ENCODE assay signal across 9 mouse cellular contexts in the genomic region with DNA sequence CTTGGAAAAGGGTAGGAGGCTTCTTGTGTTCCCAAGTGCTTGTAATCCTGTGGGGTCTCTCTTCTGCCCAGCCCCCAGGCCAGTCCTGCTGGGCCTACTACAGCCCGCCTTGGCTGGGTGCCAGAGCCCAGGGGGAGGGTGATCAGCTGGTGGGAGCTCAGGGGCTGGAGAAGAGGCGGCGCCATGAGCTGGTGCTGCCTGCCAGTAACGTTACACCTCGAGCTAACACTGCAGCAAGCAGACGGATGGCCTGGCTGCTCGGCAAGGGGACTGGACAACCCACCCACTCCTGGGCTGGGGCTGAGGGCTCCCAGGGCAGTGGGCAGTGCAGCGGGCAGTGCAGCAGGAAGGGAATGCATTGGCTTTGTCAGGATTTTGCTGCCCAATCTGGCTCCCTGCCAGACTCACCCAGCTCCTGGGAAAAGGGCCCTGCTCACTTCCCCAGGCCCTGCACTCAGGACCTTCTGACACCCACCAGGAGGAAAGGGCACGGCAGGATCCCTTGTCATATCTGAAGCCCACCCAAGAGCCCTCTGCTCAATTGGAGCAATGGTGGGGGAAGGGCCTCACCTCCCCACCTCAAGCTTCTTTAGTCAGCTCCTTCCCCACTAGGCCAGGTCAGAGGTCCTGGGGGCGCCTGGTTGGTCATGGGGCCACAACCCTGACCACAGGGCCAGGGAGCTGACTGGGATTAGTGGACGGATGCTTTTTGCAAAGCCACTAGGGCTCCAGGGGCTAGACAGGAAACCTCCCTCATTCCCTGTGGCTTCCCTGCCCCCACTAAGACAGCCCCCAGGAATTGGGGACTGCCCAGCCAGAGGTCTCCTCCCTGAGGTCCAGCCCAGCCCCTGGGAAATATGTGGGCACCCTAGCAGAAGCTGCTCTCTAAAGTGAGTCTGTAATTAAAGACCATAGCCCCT. TPM values are rescaled to one million over a fixed set of nuclear protein-coding genes. Genes with fewer than 3 reads are reported as not detected.
DNase-seq lines count a peak whose midpoint lies in the region; ATAC-seq lines count a peak whose summit lies in the region.
"Had no signal": no experiment of that assay in that cellular context is flagged by ENCODE, and none has a peak within 500 bp of the region (broad histone marks: within the 10 kb centered on the region; RNA-seq: fewer than 3 reads in every experiment).

No protein-coding gene starts in this region.

- H3K27me3 ChIP-seq in lung, embryonic 16.5 days (ENCODE audit: control insufficient read depth, insufficient read depth, low read depth, low read length) = peaks cover 6% of the 10 kb centered on the region
- no peaks in the 10 kb centered on the region; the same call in 1 of the 2 replicates for H3K27me3 ChIP-seq in embryonic facial prominence, embryonic 15.5 days
- H3K27me3 ChIP-seq in intestine, embryonic 14.5 days (replicated peaks; ENCODE audit: control insufficient read depth, insufficient read depth, low read length) = no peaks in the 10 kb centered on the region
- H3K27me3 ChIP-seq in midbrain, embryonic 13.5 days = peaks cover 26% of the 10 kb centered on the region

- no peaks in the 10 kb centered on the region for H3K9me3 ChIP-seq in lung, embryonic 16.5 days (ENCODE audit: control insufficient read depth, low read length)
- no peaks in the 10 kb centered on the region for H3K9me3 ChIP-seq in embryonic facial prominence, embryonic 15.5 days (replicated peaks)
- no peaks in the 10 kb centered on the region for H3K9me3 ChIP-seq in intestine, embryonic 14.5 days (ENCODE audit: control insufficient read depth, low read length)
- H3K9me3 ChIP-seq in midbrain, embryonic 13.5 days = no peaks in the 10 kb centered on the region
- H3K9me3 ChIP-seq: megakaryocyte, embryonic 14.5 days had no signal

- peak overlapping the region; percentile 74 for H3K4me2 ChIP-seq in lung, embryonic 16.5 days (ENCODE audit: low read depth, low read length)
- H3K4me2 ChIP-seq in embryonic facial prominence, embryonic 15.5 days (replicated peaks) = peak overlapping the region; percentile 80
- peak overlapping the region; percentile 68 for H3K4me2 ChIP-seq in intestine, embryonic 14.5 days (ENCODE audit: low read length)
- peak overlapping the region; percentile 58 for H3K4me2 ChIP-seq in midbrain, embryonic 13.5 days (replicated peaks)

- peak overlapping the region; percentile 53 for H3K4me3 ChIP-seq in lung, embryonic 16.5 days (ENCODE audit: low read length)
- peak overlapping the region; percentile 42 for H3K4me3 ChIP-seq in embryonic facial prominence, embryonic 15.5 days (replicated peaks)
- H3K4me3 ChIP-seq in intestine, embryonic 14.5 days (ENCODE audit: low read depth, low read length) = peak overlapping the region; percentile 41
- peak overlapping the region; percentile 30 for H3K4me3 ChIP-seq in midbrain, embryonic 13.5 days (replicated peaks)

- no peaks in the 10 kb centered on the region for H3K36me3 ChIP-seq in lung, embryonic 16.5 days (ENCODE audit: control insufficient read depth, insufficient read depth, low read length)
- no peaks in the 10 kb centered on the region for H3K36me3 ChIP-seq in embryonic facial prominence, embryonic 15.5 days
- H3K36me3 ChIP-seq in intestine, embryonic 14.5 days (ENCODE audit: control insufficient read depth, insufficient read depth, low read length) = peaks cover 6% of the 10 kb centered on the region; the same call in 1 of the 2 replicates
- no peaks in the 10 kb centered on the region for H3K36me3 ChIP-seq in midbrain, embryonic 13.5 days

- H3K27ac ChIP-seq in lung, embryonic 16.5 days (ENCODE audit: low read length) = peak overlapping the region; percentile 64
- 0 out of 2 replicates have a peak overlapping the region, but pooled peaks have one; percentile 8 for H3K27ac ChIP-seq in embryonic facial prominence, embryonic 15.5 days (replicated peaks)
- H3K27ac ChIP-seq in intestine, embryonic 14.5 days (ENCODE audit: low read depth) = no peak overlapping the region
- peak overlapping the region; percentile 7 for H3K27ac ChIP-seq in midbrain, embryonic 13.5 days

- peaks cover 30% of the 10 kb centered on the region for H3K4me1 ChIP-seq in lung, embryonic 16.5 days (replicated peaks; ENCODE audit: control insufficient read depth, insufficient read depth, low read length)
- peaks cover 46% of the 10 kb centered on the region for H3K4me1 ChIP-seq in embryonic facial prominence, embryonic 15.5 days
- peaks cover 28% of the 10 kb centered on the region for H3K4me1 ChIP-seq in intestine, embryonic 14.5 days (replicated peaks; ENCODE audit: control insufficient read depth, insufficient read depth, low read length)
- peaks cover 35% of the 10 kb centered on the region for H3K4me1 ChIP-seq in midbrain, embryonic 13.5 days (replicated peaks)

- DNase-seq in lung, adult 18-20 months = no peak
- peak; percentile 87 for DNase-seq in intestine, embryonic 14.5 days (ENCODE audit: low spot score)
- DNase-seq in urinary bladder, postnatal 36 days (ENCODE audit: low spot score in 2 of 2) = no peak
- DNase-seq in adipocyte (ENCODE audit: low spot score) = no peak
- DNase-seq in layer of hippocampus, adult 18-20 months (ENCODE audit: low spot score in 2 of 2) = no peak

- peak; percentile 76 for ATAC-seq in lung, embryonic 16.5 days (ENCODE audit: low read depth)
- ATAC-seq in embryonic facial prominence, embryonic 15.5 days (ENCODE audit: insufficient number of reproducible peaks, low FRiP score, low TSS enrichment, low read depth) = peak; percentile 69
- peak; percentile 33 for ATAC-seq in intestine, embryonic 14.5 days (replicated peaks; ENCODE audit: low FRiP score, low TSS enrichment, low read depth)
- peak; percentile 86 for ATAC-seq in midbrain, embryonic 13.5 days

- WGBS in lung, embryonic 16.5 days = 7% methylated on average over 11 of the region's 11 CpGs
- 18% methylated on average over 11 of the region's 11 CpGs for WGBS in embryonic facial prominence, embryonic 15.5 days
- 19% methylated on average over 11 of the region's 11 CpGs for WGBS in intestine, embryonic 14.5 days
- 7% methylated on average over 11 of the region's 11 CpGs for WGBS in midbrain, embryonic 13.5 days

- H3K9ac ChIP-seq in lung, embryonic 16.5 days (ENCODE audit: low read length) = peak overlapping the region; percentile 65
- no peak overlapping the region for H3K9ac ChIP-seq in embryonic facial prominence, embryonic 15.5 days
- peak overlapping the region; percentile 27 for H3K9ac ChIP-seq in intestine, embryonic 14.5 days (ENCODE audit: low read length)
- peak overlapping the region; percentile 49 for H3K9ac ChIP-seq in midbrain, embryonic 13.5 days (replicated peaks)

RNA-seq across cellular contexts. Expression of a gene that starts 1.4 kb away (rescaled TPM):
- 9.7 and 9.9 TPM in 2 replicates for polyA plus RNA-seq in lung, embryonic 16.5 days (2015; fragmentation: Nextera tagmentation; extraction: Ambion mirVana)
- 15.3 and 15.9 TPM in 2 replicates for polyA plus RNA-seq in embryonic facial prominence, embryonic 15.5 days (2015; fragmentation: Nextera tagmentation; extraction: Ambion mirVana)
- 19.2 and 20.4 TPM in 2 replicates for polyA plus RNA-seq in intestine, embryonic 14.5 days (2014; fragmentation: Nextera tagmentation; extraction: Ambion mirVana)
- polyA plus RNA-seq in midbrain, embryonic 13.5 days (2015; fragmentation: Nextera tagmentation; extraction: Ambion mirVana) = 5.7 and 6.3 TPM in 2 replicates
- total RNA-seq in layer of hippocampus, adult 18-20 months (2021) = 1 to 10 TPM; 4.5 to 5.5 TPM

RNA-seq across cellular contexts. Expression of a gene that starts 25.1 kb away (rescaled TPM):
- 0.94 and 1.6 TPM in 2 replicates for polyA plus RNA-seq in lung, embryonic 16.5 days (2015; fragmentation: Nextera tagmentation; extraction: Ambion mirVana)
- 0.69 and 1.1 TPM in 2 replicates for polyA plus RNA-seq in embryonic facial prominence, embryonic 15.5 days (2015; fragmentation: Nextera tagmentation; extraction: Ambion mirVana)
- polyA plus RNA-seq in intestine, embryonic 14.5 days (2014; fragmentation: Nextera tagmentation; extraction: Ambion mirVana) = 2.9 TPM in 2 replicates
- 15.6 and 16.6 TPM in 2 replicates for polyA plus RNA-seq in midbrain, embryonic 13.5 days (2015; fragmentation: Nextera tagmentation; extraction: Ambion mirVana)
- total RNA-seq in layer of hippocampus, adult 18-20 months (2021) = 10 to 100 TPM; 36.9 to 38.9 TPM

RNA-seq across cellular contexts. Expression of a gene that starts 43.1 kb away (rescaled TPM):
- polyA plus RNA-seq in lung, embryonic 16.5 days (2015; fragmentation: Nextera tagmentation; extraction: Ambion mirVana) = 83.3 and 86.6 TPM in 2 replicates
- polyA plus RNA-seq in embryonic facial prominence, embryonic 15.5 days (2015; fragmentation: Nextera tagmentation; extraction: Ambion mirVana) = 91.1 and 94.6 TPM in 2 replicates
- 83.5 and 86.2 TPM in 2 replicates for polyA plus RNA-seq in intestine, embryonic 14.5 days (2014; fragmentation: Nextera tagmentation; extraction: Ambion mirVana)
- 90.4 and 97.3 TPM in 2 replicates for polyA plus RNA-seq in midbrain, embryonic 13.5 days (2015; fragmentation: Nextera tagmentation; extraction: Ambion mirVana)
- 10 to 100 TPM; 56.0 to 72.8 TPM for total RNA-seq in layer of hippocampus, adult 18-20 months (2021)

Comparison
In these comparisons a context has a peak if more than half of its experiments do, and no peak if none do; other contexts are left out.
1. ATAC-seq: peak in every context shown above with its lines; median percentile 86 in midbrain, embryonic 13.5 days; 76 in lung, embryonic 16.5 days; 69 in embryonic facial prominence, embryonic 15.5 days; 33 in intestine, embryonic 14.5 days.